Mouse (Mus musculus): ENCODE measurements around the gene 4930452B06Rik. TPM values are rescaled to one million over a fixed set of nuclear protein-coding genes. Genes with fewer than 3 reads are reported as not detected.

The 4930452B06Rik gene
- total RNA-seq (2021) (1 to 10 TPM; 1.6 to 2.3 TPM), polyA plus RNA-seq (2012; rRNA removed) (0.47 and 2.7 TPM in 2 replicates)
- long read RNA-seq, partial matches to known transcripts, result 0 of 5 reads
- long read RNA-seq, other reads (novel, unspliced or antisense), result 2 of 5 reads

- under 1% methylated on average over 45 of the region's 45 CpGs for WGBS
Observed at GRCm38 (mm10) chr14:8665636-8666411, at the start of gene 4930452B06Rik. TSS of gene 4930452B06Rik (minus strand) at chr14:8666240.

GRCm38 (mm10) chr14:8712674-8713073 lies 46.6 kb upstream of the 4930452B06Rik start:
- no peaks in the 10 kb centered on the region for H3K36me3 ChIP-seq (ENCODE audit: control insufficient read depth, insufficient read depth, low read length)
- no peaks in the 10 kb centered on the region for H3K27me3 ChIP-seq (ENCODE audit: control insufficient read depth, insufficient read depth, low read length)
- TF ChIP-seq CTCF (IDR thresholded peaks at IDR 0.05), result no peak
- TF ChIP-seq POLR2A (IDR thresholded peaks at IDR 0.05; ENCODE audit: insufficient read depth, low read depth, low read length), result no peak
- TF ChIP-seq EP300 (IDR thresholded peaks at IDR 0.05; ENCODE audit: insufficient read depth, low read depth, low read length), result no peak
- no peak overlapping the region for H3K9ac ChIP-seq (ENCODE audit: low read depth, low read length)
- no peak overlapping the region for H3K4me3 ChIP-seq
- H3K79me2 ChIP-seq (replicated peaks; ENCODE audit: control insufficient read depth, insufficient read depth, low read length), result no peaks in the 10 kb centered on the region
- no peak overlapping the region for H3K27ac ChIP-seq
- intact Hi-C loops (cut with DNase I), result no loop called here
- DNase-seq, result no peak
- H3K4me1 ChIP-seq (ENCODE audit: control insufficient read depth, insufficient read depth, low read length), result no peaks in the 10 kb centered on the region
- 85% methylated on average over 4 of the region's 4 CpGs for WGBS

More at GRCm38 (mm10) chr14:8665636-8666411, at the start of gene 4930452B06Rik:
- Histone ChIP-seq H3K27me3 (ENCODE audit: control insufficient read depth, insufficient read depth, low read length) (no peaks in the 10 kb centered on the region), H3K36me3 (ENCODE audit: control insufficient read depth, insufficient read depth, low read length) (no peaks in the 10 kb centered on the region), H3K4me1 (ENCODE audit: control insufficient read depth, insufficient read depth, low read length) (no peaks in the 10 kb centered on the region), H3K27ac (no peak within 1 kb of the TSS), H3K79me2 (replicated peaks; ENCODE audit: control insufficient read depth, insufficient read depth, low read length) (no peaks in the 10 kb centered on the region), H3K9ac (ENCODE audit: low read depth, low read length) (peak within 1 kb of the TSS; percentile 61), H3K4me3 (peak within 1 kb of the TSS; percentile 46)
- DNase-seq, result peak; percentile 69 to 74
- intact Hi-C loops (cut with DNase I), result no loop called here
- TF ChIP-seq EP300 (IDR thresholded peaks at IDR 0.05; ENCODE audit: insufficient read depth, low read depth, low read length) (no peak), CTCF (IDR thresholded peaks at IDR 0.05) (no peak), POLR2A (IDR thresholded peaks at IDR 0.05; ENCODE audit: insufficient read depth, low read depth, low read length) (no peak)

- H3K79me2 ChIP-seq (replicated peaks; ENCODE audit: control insufficient read depth, insufficient read depth, low read length), result no peaks in the 10 kb centered on the region
- no peak overlapping the region for H3K9ac ChIP-seq (ENCODE audit: low read depth, low read length)
- no peaks in the 10 kb centered on the region for H3K27me3 ChIP-seq (ENCODE audit: control insufficient read depth, insufficient read depth, low read length)
- TF ChIP-seq POLR2A (IDR thresholded peaks at IDR 0.05; ENCODE audit: insufficient read depth, low read depth, low read length) (no peak), EP300 (IDR thresholded peaks at IDR 0.05; ENCODE audit: insufficient read depth, low read depth, low read length) (no peak), CTCF (IDR thresholded peaks at IDR 0.05) (no peak)
- no peaks in the 10 kb centered on the region for H3K4me1 ChIP-seq (ENCODE audit: control insufficient read depth, insufficient read depth, low read length)
- no peak overlapping the region for H3K4me3 ChIP-seq
- no peak for DNase-seq
- intact Hi-C loops (cut with DNase I), result no loop called here
- no peaks in the 10 kb centered on the region for H3K36me3 ChIP-seq (ENCODE audit: control insufficient read depth, insufficient read depth, low read length)
- H3K27ac ChIP-seq, result no peak overlapping the region
- WGBS, result 11% methylated on average over 1 of the region's 1 CpGs
Observed at GRCm38 (mm10) chr14:8689451-8689850, 23.4 kb upstream of the 4930452B06Rik start.

GRCm38 (mm10) chr14:8688462-8688861 lies 22.4 kb upstream of the 4930452B06Rik start:
- H3K79me2 ChIP-seq (replicated peaks; ENCODE audit: control insufficient read depth, insufficient read depth, low read length), result no peaks in the 10 kb centered on the region
- no peak overlapping the region for H3K27ac ChIP-seq
- H3K4me3 ChIP-seq, result no peak overlapping the region
- TF ChIP-seq POLR2A (IDR thresholded peaks at IDR 0.05; ENCODE audit: insufficient read depth, low read depth, low read length), result no peak
- no peak for TF ChIP-seq CTCF (IDR thresholded peaks at IDR 0.05)
- TF ChIP-seq EP300 (IDR thresholded peaks at IDR 0.05; ENCODE audit: insufficient read depth, low read depth, low read length), result no peak
- no peak for DNase-seq
- no peak overlapping the region for H3K9ac ChIP-seq (ENCODE audit: low read depth, low read length)
- no peaks in the 10 kb centered on the region for H3K4me1 ChIP-seq (ENCODE audit: control insufficient read depth, insufficient read depth, low read length)
- no peaks in the 10 kb centered on the region for H3K27me3 ChIP-seq (ENCODE audit: control insufficient read depth, insufficient read depth, low read length)
- intact Hi-C loops (cut with DNase I), result no loop called here
- H3K36me3 ChIP-seq (ENCODE audit: control insufficient read depth, insufficient read depth, low read length), result no peaks in the 10 kb centered on the region
- 70% methylated on average over 1 of the region's 1 CpGs for WGBS

GRCm38 (mm10) chr14:8686185-8686584 lies 20.1 kb upstream of the 4930452B06Rik start:
- 93% methylated on average over 1 of the region's 1 CpGs for WGBS
- DNase-seq, result no peak
- Histone ChIP-seq H3K4me1 (ENCODE audit: control insufficient read depth, insufficient read depth, low read length) (no peaks in the 10 kb centered on the region), H3K36me3 (ENCODE audit: control insufficient read depth, insufficient read depth, low read length) (no peaks in the 10 kb centered on the region), H3K27me3 (ENCODE audit: control insufficient read depth, insufficient read depth, low read length) (no peaks in the 10 kb centered on the region), H3K27ac (no peak overlapping the region), H3K79me2 (replicated peaks; ENCODE audit: control insufficient read depth, insufficient read depth, low read length) (no peaks in the 10 kb centered on the region), H3K4me3 (no peak overlapping the region), H3K9ac (ENCODE audit: low read depth, low read length) (no peak overlapping the region)
- intact Hi-C loops (cut with DNase I), result no loop called here
- no peak for TF ChIP-seq POLR2A (IDR thresholded peaks at IDR 0.05; ENCODE audit: insufficient read depth, low read depth, low read length)
- no peak for TF ChIP-seq EP300 (IDR thresholded peaks at IDR 0.05; ENCODE audit: insufficient read depth, low read depth, low read length)
- TF ChIP-seq CTCF (IDR thresholded peaks at IDR 0.05), result no peak

GRCm38 (mm10) chr14:8679896-8680295 lies 13.9 kb upstream of the 4930452B06Rik start:
- no peaks in the 10 kb centered on the region for H3K36me3 ChIP-seq (ENCODE audit: control insufficient read depth, insufficient read depth, low read length)
- 90% methylated on average over 4 of the region's 4 CpGs for WGBS
- H3K79me2 ChIP-seq (replicated peaks; ENCODE audit: control insufficient read depth, insufficient read depth, low read length), result no peaks in the 10 kb centered on the region
- TF ChIP-seq EP300 (IDR thresholded peaks at IDR 0.05; ENCODE audit: insufficient read depth, low read depth, low read length), result no peak
- no peak for TF ChIP-seq CTCF (IDR thresholded peaks at IDR 0.05)
- TF ChIP-seq POLR2A (IDR thresholded peaks at IDR 0.05; ENCODE audit: insufficient read depth, low read depth, low read length), result no peak
- no peaks in the 10 kb centered on the region for H3K4me1 ChIP-seq (ENCODE audit: control insufficient read depth, insufficient read depth, low read length)
- DNase-seq, result no peak
- H3K27ac ChIP-seq, result no peak overlapping the region
- H3K27me3 ChIP-seq (ENCODE audit: control insufficient read depth, insufficient read depth, low read length), result no peaks in the 10 kb centered on the region
- no peak overlapping the region for H3K9ac ChIP-seq (ENCODE audit: low read depth, low read length)
- intact Hi-C loops (cut with DNase I), result no loop called here
- H3K4me3 ChIP-seq, result no peak overlapping the region

Data from heart, adult 2 months (tissue).